Mouse (Mus musculus): ENCODE data around the gene Mapk10.

GRCm38 (mm10) chr5:103140935-103141334, 70.2 kb downstream of the Mapk10 start:
- no peak for TF ChIP-seq CTCF (IDR thresholded peaks at IDR 0.05; ENCODE audit: control insufficient read depth, insufficient read depth, insufficient replicate concordance, low read depth, low read length)
- TF ChIP-seq POLR2A (IDR thresholded peaks at IDR 0.05; ENCODE audit: control insufficient read depth, low read depth, low read length) = no peak
